Mouse (Mus musculus) stomach, embryonic 15.5 days (tissue): ENCODE measurements around the gene Agap1. TPM values are rescaled to one million over a fixed set of nuclear protein-coding genes. Genes with fewer than 3 reads are reported as not detected.

Source experiments
- ATAC-seq: fragments of 200-750 bp; cut with Nextera tagmentation; 2 replicates; pipeline ENCODE4 v1.8.0; 2017; ENCODE audit warnings: low read depth, moderate number of reproducible peaks, moderate TSS enrichment; ENCODE audit not compliant: insufficient read depth, low FRiP score
- H3K27ac ChIP-seq: fragments of 300-500 bp; sonication (generic); 2 replicates; pipeline ENCODE4 v1.5.1; 2015; ENCODE audit warnings: mild to moderate bottlenecking, inconsistent platforms
- H3K27me3 ChIP-seq: fragments of 300-500 bp; sonication (generic); replicated peaks from 2 replicates; pipeline ENCODE4 v1.6.1; 2015; ENCODE audit warnings: inconsistent platforms
- H3K36me3 ChIP-seq: fragments of 300-500 bp; sonication (generic); 2 replicates; pipeline ENCODE4 v1.6.1; 2015; ENCODE audit warnings: inconsistent platforms
- H3K4me1 ChIP-seq: fragments of 300-500 bp; sonication (generic); 2 replicates; pipeline ENCODE4 v1.6.1; 2015; ENCODE audit warnings: inconsistent platforms
- H3K4me2 ChIP-seq: fragments of 300-500 bp; sonication (generic); 2 replicates; pipeline ENCODE4 v1.6.1; 2015; ENCODE audit warnings: mild to moderate bottlenecking, inconsistent platforms
- H3K4me3 ChIP-seq: fragments of 300-500 bp; sonication (generic); replicated peaks from 2 replicates; pipeline ENCODE4 v1.5.1; 2015; ENCODE audit warnings: inconsistent platforms
- H3K9ac ChIP-seq: fragments of 300-500 bp; sonication (generic); 2 replicates; pipeline ENCODE4 v1.6.1; 2015; ENCODE audit warnings: inconsistent platforms
- H3K9me3 ChIP-seq: fragments of 300-500 bp; sonication (generic); 2 replicates; pipeline ENCODE4 v1.6.1; 2016; ENCODE audit warnings: inconsistent platforms
- WGBS: fragments of 180-500 bp; shearing (Covaris S2); methylation state at CpG from one replicate; pipeline ENCODE4 v1.1.7; 2015; 5-methylcytosine and 5-hydroxymethylcytosine counted together
- polyA plus RNA-seq: library from polyadenylated mRNA; unstranded; fragments of >200 nt; fragmentation: Nextera tagmentation; extraction: Ambion mirVana; gene quantifications from 2 replicates; pipeline ENCODE4 v1.2.1, GENCODE M21; 2015

Gene Agap1
- polyA plus RNA-seq, 1 experiment from 2014 or later, result 9.3 TPM

- Histone ChIP-seq H3K4me2 (no peak overlapping the region), H3K9ac (no peak overlapping the region), H3K27me3 (no peaks in the 10 kb centered on the region), H3K27ac (no peak overlapping the region), H3K4me3 (no peak overlapping the region), H3K9me3 (no peaks in the 10 kb centered on the region), H3K4me1 (no peaks in the 10 kb centered on the region), H3K36me3 (peaks cover 14% of the 10 kb centered on the region; the same call in 1 of the 2 replicates)
- WGBS, result 85% methylated on average over 7 of the region's 7 CpGs
- no peak for ATAC-seq
Measured at GRCm38 (mm10) chr1:89667387-89667786, 212.8 kb downstream of the Agap1 start.

- Histone ChIP-seq H3K9ac (no peak overlapping the region), H3K27ac (no peak overlapping the region), H3K36me3 (peaks cover 23% of the 10 kb centered on the region), H3K4me2 (no peak overlapping the region), H3K27me3 (no peaks in the 10 kb centered on the region), H3K9me3 (no peaks in the 10 kb centered on the region), H3K4me1 (no peaks in the 10 kb centered on the region), H3K4me3 (no peak overlapping the region)
- ATAC-seq, result no peak
- WGBS, result 70% methylated on average over 9 of the region's 9 CpGs
Measured at GRCm38 (mm10) chr1:89668635-89669034, 214.0 kb downstream of the Agap1 start.

- ATAC-seq, result no peak
- Histone ChIP-seq H3K4me1 (no peaks in the 10 kb centered on the region), H3K9ac (no peak overlapping the region), H3K9me3 (no peaks in the 10 kb centered on the region), H3K27ac (no peak overlapping the region), H3K27me3 (no peaks in the 10 kb centered on the region), H3K36me3 (peaks cover 21% of the 10 kb centered on the region), H3K4me2 (no peak overlapping the region), H3K4me3 (no peak overlapping the region)
- 83% methylated on average over 26 of the region's 26 CpGs for WGBS
Measured at GRCm38 (mm10) chr1:89671110-89671787, 216.6 kb downstream of the Agap1 start.

DNA sequence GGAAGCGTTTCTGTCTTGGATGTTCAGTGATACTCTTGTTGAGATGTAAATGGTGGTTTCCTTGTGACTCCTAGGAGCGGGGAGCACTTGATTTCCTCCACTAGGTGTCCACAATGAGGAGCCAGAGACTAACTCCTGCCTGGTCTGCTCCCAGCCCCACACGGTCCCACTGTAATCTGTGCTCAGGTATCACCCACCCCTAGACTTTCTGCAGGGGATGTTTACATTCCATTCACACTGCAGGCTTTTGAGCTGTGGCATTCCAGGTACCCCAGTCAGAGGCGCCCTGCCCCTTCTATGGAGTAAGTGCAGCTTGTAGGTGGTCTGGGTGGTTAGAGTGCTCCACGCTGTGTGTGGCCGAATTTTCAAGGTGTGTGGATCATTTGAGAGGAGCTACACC lies 218.5 kb downstream of the Agap1 start:
- Histone ChIP-seq H3K9me3 (no peaks in the 10 kb centered on the region), H3K4me2 (no peak overlapping the region), H3K4me3 (no peak overlapping the region), H3K27ac (no peak overlapping the region), H3K4me1 (no peaks in the 10 kb centered on the region), H3K36me3 (peaks cover 21% of the 10 kb centered on the region), H3K27me3 (no peaks in the 10 kb centered on the region), H3K9ac (no peak overlapping the region)
- no peak for ATAC-seq
- 75% methylated on average over 6 of the region's 6 CpGs for WGBS

DNA sequence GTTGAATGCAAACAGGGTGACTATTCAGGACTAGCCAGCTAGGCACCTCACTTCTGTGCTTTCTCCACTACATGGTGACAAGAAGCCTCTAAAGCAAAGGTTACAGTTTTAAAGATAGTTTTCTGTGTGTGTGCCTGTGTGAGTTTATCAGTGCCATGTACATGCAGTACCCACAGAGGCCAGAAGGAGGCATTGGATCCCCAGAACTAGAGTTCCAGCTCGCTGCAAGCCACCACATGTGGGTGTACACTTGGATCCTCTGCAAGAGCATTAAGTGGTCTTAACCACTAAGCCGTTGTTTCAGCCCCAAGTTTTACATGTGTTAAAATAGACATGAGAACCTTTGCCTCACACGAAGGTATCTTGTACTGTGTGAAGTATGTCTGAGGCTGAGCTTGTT lies 219.1 kb downstream of the Agap1 start:
- peaks cover 21% of the 10 kb centered on the region for H3K36me3 ChIP-seq
- 91% methylated on average over 3 of the region's 3 CpGs for WGBS

GRCm38 (mm10) chr1:89674681-89675080 lies 220.1 kb downstream of the Agap1 start:
- Histone ChIP-seq H3K4me3 (no peak overlapping the region), H3K9me3 (no peaks in the 10 kb centered on the region), H3K4me2 (no peak overlapping the region), H3K36me3 (peaks cover 21% of the 10 kb centered on the region), H3K9ac (no peak overlapping the region), H3K27me3 (no peaks in the 10 kb centered on the region), H3K4me1 (no peaks in the 10 kb centered on the region), H3K27ac (no peak overlapping the region)
- ATAC-seq, result no peak
- WGBS, result 82% methylated on average over 9 of the region's 9 CpGs

More for the DNA sequence above, 219.1 kb downstream of the Agap1 start:
- H3K27ac ChIP-seq, result no peak overlapping the region
- H3K4me2 ChIP-seq, result no peak overlapping the region
- H3K9ac ChIP-seq, result no peak overlapping the region
- no peaks in the 10 kb centered on the region for H3K4me1 ChIP-seq
- ATAC-seq, result no peak
- H3K9me3 ChIP-seq, result no peaks in the 10 kb centered on the region
- H3K4me3 ChIP-seq, result no peak overlapping the region
- no peaks in the 10 kb centered on the region for H3K27me3 ChIP-seq

DNA sequence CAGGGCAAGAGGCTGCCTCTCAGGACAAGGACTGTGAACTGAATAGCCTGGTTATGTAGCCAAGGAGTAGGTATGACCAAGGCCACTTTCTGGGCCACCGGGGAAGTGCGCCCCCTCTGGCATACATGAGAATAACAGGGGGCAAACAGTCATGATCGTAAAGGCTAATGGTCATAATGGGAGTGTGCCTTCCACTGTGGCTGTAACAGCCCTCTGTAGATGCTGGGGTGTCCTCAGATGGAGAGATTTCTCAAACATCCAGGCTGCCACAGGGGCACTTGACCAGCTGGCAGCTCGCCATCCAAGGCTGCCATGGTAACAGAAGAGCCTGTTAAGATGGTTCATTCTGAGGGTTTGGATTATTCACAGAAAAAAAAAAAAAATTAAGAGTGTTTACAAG lies 221.8 kb downstream of the Agap1 start:
- no peak for ATAC-seq
- Histone ChIP-seq H3K27me3 (no peaks in the 10 kb centered on the region), H3K36me3 (peaks cover 21% of the 10 kb centered on the region), H3K27ac (no peak overlapping the region), H3K9me3 (no peaks in the 10 kb centered on the region), H3K9ac (no peak overlapping the region), H3K4me1 (no peaks in the 10 kb centered on the region), H3K4me2 (no peak overlapping the region), H3K4me3 (no peak overlapping the region)
- whole genome bisulfite sequencing, result 74% methylated on average over 4 of the region's 4 CpGs

GRCm38 (mm10) chr1:89680673-89681072 lies 226.1 kb downstream of the Agap1 start:
- ATAC-seq, result no peak
- Histone ChIP-seq H3K27ac (no peak overlapping the region), H3K4me2 (no peak overlapping the region), H3K36me3 (peaks cover 12% of the 10 kb centered on the region), H3K9me3 (no peaks in the 10 kb centered on the region), H3K27me3 (no peaks in the 10 kb centered on the region), H3K4me1 (no peaks in the 10 kb centered on the region), H3K9ac (no peak overlapping the region), H3K4me3 (no peak overlapping the region)
- WGBS, result 91% methylated on average over 7 of the region's 7 CpGs

DNA sequence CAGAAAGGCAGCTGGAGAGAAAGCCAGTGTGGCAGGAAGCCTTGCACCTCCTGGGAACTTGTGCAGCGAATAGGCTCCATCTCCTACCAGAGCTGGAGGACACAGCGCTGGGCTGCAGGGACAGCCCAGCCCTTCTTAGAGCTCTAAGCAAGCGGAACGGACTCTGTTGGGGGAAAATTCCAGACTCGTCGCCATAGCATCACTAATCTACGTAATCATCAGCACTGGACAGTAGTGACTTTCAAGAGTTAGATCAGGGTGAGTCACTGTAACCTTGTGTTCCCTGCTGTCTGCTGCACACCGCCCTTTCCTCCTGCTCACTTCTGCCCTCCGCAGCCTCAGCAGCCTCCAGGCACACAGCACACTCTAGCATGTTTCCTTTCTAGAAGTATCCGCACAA lies 234.3 kb downstream of the Agap1 start:
- Histone ChIP-seq H3K4me2 (no peak overlapping the region), H3K9me3 (no peaks in the 10 kb centered on the region), H3K36me3 (peaks cover 17% of the 10 kb centered on the region), H3K9ac (no peak overlapping the region), H3K27ac (no peak overlapping the region), H3K27me3 (no peaks in the 10 kb centered on the region), H3K4me3 (no peak overlapping the region), H3K4me1 (no peaks in the 10 kb centered on the region)
- ATAC-seq, result no peak
- WGBS, result 82% methylated on average over 10 of the region's 10 CpGs

- Histone ChIP-seq H3K36me3 (peaks cover 17% of the 10 kb centered on the region), H3K9me3 (no peaks in the 10 kb centered on the region), H3K27ac (no peak overlapping the region), H3K4me3 (no peak overlapping the region), H3K27me3 (no peaks in the 10 kb centered on the region), H3K9ac (no peak overlapping the region), H3K4me1 (no peaks in the 10 kb centered on the region), H3K4me2 (no peak overlapping the region)
- 78% methylated on average over 22 of the region's 22 CpGs for WGBS
- no peak for ATAC-seq
Measured at GRCm38 (mm10) chr1:89689544-89690212, 235.1 kb downstream of the Agap1 start.

DNA sequence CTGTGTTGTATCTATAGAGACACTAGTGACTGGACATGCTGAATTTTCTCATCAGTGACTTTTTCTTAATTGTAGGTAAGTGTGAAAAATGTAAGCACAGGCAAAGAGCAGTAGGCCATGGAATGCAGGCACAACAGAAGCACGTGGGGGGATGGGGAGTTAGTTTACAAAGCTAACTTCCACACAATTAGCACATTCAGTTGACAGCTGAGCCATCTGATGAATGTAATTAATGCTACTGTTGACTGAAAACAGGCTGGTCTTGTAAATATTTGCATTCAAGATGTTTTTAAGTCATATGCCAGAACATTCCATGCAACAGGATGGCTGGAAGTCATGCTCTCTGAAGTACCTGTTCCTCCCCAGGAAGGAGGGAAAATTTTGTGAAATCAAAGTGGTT lies 236.5 kb downstream of the Agap1 start:
- 32% methylated on average over 1 of the region's 1 CpGs for WGBS

GRCm38 (mm10) chr1:89692420-89692819 lies 237.8 kb downstream of the Agap1 start:
- Histone ChIP-seq H3K27me3 (no peaks in the 10 kb centered on the region), H3K4me2 (no peak overlapping the region), H3K4me1 (no peaks in the 10 kb centered on the region), H3K27ac (no peak overlapping the region), H3K9ac (no peak overlapping the region), H3K9me3 (no peaks in the 10 kb centered on the region), H3K36me3 (0 out of 2 replicates have a peak, but pooled peaks cover 5% of the 10 kb centered on the region), H3K4me3 (no peak overlapping the region)
- no peak for ATAC-seq
- WGBS, result 87% methylated on average over 12 of the region's 12 CpGs

More for the DNA sequence above, 236.5 kb downstream of the Agap1 start:
- Histone ChIP-seq H3K9ac (no peak overlapping the region), H3K4me3 (no peak overlapping the region), H3K27ac (no peak overlapping the region), H3K4me1 (no peaks in the 10 kb centered on the region), H3K36me3 (0 out of 2 replicates have a peak, but pooled peaks cover 5% of the 10 kb centered on the region), H3K9me3 (no peaks in the 10 kb centered on the region), H3K27me3 (no peaks in the 10 kb centered on the region), H3K4me2 (no peak overlapping the region)
- ATAC-seq, result no peak
